Mouse (Mus musculus): ENCODE results near the gene Cpt1c.

The Cpt1c gene

GRCm38 (mm10) chr7:44925468-44925867, 49.2 kb downstream of the Cpt1c start:
- no peak for DNase-seq (ENCODE audit: extremely low read depth, low read depth, low spot score)

GRCm38 (mm10) chr7:44922530-44922929, 52.1 kb downstream of the Cpt1c start:
- no peak for DNase-seq (ENCODE audit: extremely low read depth, low read depth, low spot score)

DNA sequence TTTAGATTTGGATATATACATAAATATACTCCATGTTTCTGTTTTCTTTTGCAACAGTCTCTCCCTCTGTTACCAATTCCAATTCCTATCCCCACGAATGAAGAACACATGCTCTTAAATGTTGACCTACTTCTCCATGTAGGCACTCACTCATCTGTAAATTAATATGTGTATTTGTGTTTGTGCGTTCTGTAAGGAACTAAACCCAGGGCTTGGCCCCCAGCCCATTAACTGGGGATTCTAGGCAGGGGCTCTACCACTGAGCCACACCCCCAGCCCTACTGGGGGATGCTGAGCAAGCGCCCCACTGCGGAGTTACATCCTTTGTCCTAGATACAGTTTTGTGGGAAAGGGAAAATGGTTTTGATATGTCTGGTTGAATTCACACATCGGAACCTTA, 55.5 kb downstream of the Cpt1c start:
- no peak for DNase-seq (ENCODE audit: extremely low read depth, low read depth, low spot score)

DNA sequence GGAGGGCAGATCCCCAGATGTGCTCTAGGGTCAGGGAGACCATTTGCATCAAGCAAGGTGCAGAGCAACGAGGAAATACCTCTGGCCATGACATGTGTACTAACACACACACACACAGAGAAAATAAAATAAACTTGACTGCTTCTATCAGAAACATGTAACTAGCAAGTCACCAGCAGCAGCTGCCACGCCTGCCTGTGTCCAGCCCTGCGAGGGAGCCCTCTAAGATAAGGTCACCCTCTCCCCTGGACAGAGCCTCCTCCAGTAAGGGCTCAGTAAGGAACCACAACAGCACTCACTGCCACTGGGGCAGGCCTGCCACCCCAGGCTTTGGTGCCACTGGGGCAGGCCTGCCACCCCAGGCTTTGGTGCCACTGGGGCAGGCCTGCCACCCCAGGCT, 56.4 kb downstream of the Cpt1c start:
- no peak for DNase-seq (ENCODE audit: extremely low read depth, low read depth, low spot score)

- no peak for DNase-seq (ENCODE audit: extremely low read depth, low read depth, low spot score)
Measured at GRCm38 (mm10) chr7:44916881-44917280, 57.8 kb downstream of the Cpt1c start.

- DNase-seq (ENCODE audit: extremely low read depth, low read depth, low spot score) = peak; percentile 13
Measured at GRCm38 (mm10) chr7:44916191-44916590, 58.5 kb downstream of the Cpt1c start.

DNA sequence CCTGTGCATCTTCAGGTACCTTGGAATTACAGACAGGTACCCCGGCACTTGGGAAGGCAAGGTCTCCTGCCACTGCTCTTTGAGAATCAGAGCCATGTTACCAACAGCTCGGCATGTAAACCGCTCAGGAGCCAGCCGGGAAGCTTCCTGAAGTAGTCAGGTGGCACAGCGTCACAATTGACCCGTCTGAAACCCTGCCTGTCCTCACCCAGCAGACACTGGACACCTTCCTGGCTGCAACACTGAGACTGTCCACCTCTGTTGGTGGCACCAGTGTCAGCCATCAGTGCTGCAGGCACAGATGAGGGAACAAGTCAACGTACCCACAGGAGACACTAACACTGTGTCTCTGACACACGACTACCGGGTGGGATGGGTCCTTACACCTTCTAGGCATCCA, 59.3 kb downstream of the Cpt1c start:
- no peak for DNase-seq (ENCODE audit: extremely low read depth, low read depth, low spot score)

- no peak for DNase-seq (ENCODE audit: extremely low read depth, low read depth, low spot score)
Measured at GRCm38 (mm10) chr7:44914396-44914795, 60.3 kb downstream of the Cpt1c start.
